Mouse (Mus musculus) ovary, adult 18-20 months (tissue): ENCODE data around the gene Kat2a.
A peak's percentile ranks its signal among the peaks of the same experiment; 100 is the strongest.

Source experiments
- DNase-seq: peaks from one replicate; pipeline ENCODE4 v3.0.0; 2022; ENCODE audit warnings: low spot score, mixed read lengths

Gene Kat2a

DNA sequence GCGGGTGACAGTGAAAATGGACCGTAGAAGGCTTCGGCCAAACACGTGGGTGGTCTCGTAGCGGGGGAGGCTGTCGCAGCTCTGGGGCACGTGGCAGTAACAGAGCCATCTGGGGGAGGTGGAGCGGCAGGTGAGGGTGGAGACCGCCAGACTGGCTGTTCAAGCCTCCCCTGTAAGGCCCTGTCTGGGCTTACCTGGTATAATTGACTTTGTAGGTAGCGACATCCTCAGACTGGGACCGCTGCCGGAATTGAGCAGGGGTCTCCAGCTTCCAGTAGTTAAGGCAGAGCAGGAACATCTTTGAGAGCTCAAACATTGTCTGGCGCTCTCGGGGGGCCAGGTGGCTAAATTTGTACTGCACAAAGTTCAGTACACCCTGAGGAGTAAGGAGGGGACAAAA is 1.7 kb downstream of the Kat2a start:
- no peak for DNase-seq

DNA sequence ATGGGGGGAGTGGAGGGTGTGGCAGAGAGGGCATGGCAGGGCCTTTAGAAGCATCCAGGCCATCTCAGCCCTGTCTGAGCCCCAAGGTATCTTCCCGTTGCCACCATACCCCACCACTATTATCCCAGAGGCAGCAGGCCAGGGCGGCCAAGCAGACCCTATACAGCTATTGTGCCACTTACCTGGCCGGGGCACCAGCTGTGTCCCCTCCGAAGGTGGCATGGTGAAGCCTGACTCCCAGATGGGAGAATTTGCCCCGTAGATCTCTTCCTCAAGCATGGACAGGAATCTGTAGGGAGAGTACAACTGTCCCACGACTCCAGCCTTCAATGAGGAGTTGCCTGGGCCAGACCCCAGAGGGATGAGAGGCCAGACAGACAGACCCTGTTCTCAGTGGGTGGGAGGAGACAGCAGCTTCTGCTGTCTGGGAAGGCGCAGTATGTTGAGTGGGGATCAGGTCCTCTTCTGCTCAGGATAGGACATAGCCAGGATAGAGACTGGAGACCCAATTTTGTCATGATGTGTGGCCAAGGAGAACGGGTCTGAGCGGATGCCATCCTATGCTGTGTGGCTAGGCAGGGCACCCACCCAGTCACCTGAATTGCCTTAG is 3.0 kb downstream of the Kat2a start:
- DNase-seq, result no peak

DNA sequence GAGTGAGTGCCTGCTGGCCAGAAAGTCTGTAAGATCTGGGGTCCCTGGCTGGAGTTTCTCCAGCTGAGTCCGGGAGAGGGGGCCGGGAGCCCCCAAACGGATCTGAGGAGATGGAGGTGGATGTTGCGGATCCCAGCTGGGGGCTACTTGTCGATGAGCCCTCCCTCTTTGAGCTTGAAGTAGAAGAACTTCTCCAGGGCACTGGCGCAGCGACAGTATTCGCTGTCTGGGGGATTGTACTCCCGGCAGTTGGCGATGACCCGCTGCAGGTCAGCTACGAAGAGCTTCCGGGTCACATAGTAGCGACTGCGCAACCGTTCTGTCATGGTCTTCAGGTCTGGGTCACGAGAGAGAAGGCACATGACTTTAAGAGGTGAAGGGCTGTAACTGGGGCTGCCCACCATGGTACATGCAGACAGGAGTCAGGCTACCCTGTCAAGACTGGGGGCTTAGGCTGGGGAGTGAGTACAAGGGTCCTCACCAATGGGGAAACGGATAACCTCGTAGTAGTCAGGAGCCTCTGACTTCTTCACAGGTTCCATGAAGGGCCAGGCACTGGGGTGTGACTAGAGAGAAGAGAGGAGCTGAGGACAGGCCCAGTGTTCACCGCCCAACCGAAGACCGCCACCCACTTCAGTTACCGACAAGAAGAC is 7.0 kb downstream of the Kat2a start:
- DNase-seq, result no peak

DNA sequence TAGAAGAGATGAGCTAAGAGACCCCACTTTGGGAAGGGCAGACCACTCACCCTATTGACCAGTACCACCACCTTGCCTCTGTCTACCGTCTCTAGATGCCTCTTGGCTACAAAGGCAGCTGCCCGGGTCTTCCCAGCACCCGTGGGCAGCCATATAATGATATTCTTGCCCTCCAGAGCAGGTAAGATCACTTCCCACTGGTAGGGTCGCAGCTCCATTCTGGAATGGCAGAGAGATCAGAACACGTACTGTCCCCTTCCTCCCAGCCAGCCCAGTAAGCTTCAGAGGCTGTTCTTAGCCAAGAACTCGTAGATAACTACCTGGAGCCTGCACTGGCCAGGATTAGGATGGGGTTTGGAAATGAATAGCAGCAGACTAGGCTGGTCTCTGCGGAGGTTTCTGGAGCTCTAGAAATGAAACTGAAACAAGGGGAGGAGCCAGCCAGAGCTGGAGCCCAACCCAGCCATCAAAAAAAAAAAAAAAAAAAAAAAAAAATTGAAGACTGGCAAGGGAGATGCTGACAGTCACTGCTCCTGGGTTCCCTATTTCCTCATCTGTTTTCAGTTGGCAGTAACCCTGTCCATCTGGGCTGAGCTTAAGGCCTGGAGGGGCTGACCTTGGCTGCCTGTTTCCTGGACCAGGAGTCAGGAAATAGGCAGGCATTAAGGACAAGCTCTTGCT is 8.3 kb downstream of the Kat2a start, which contains the start of gene Dhx58:
TSS of gene Dhx58 (minus strand) at position 421 of the 681 bp plus-strand sequence.
- no peak for DNase-seq

DNA sequence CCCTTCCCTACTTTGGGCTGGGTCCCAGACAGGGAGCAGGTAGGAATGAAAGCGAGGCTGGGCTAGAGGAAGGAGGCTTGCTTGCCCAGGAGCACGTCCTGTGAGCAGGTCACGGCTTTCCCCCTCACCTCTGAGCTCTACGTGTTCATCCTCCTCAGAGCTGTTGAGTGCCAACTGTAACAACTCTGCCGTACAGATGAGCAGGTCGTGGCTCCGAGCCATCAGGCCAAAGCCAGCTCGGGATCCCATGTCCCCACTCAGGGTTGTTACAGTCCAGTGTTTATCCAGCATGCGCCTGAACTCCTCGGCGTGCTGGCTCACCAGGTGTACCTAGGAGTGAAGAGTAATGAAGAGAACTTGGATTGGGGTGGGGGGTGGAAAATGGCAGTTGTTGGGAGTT is 8.9 kb downstream of the Kat2a start:
- DNase-seq, result no peak

DNA sequence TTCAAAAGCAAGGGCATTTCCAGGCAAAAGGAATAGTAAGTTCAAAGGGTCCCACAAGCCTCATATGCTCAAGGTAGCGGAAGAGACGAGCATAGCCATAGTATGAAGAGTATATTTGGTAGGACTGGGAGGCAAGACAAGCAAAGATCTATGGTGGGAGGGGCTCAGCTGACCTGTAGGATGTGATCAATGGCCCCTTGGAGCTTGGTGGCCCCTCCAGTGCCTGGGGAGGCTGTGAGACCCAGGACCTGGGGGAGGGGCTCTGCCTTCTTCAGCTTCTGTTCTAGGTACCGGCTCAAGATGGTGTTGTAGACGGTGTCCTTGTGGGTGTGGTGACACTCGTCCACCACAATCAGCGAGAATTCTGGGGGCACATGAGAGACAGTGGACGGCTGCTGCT is 9.4 kb downstream of the Kat2a start:
- DNase-seq, result no peak

DNA sequence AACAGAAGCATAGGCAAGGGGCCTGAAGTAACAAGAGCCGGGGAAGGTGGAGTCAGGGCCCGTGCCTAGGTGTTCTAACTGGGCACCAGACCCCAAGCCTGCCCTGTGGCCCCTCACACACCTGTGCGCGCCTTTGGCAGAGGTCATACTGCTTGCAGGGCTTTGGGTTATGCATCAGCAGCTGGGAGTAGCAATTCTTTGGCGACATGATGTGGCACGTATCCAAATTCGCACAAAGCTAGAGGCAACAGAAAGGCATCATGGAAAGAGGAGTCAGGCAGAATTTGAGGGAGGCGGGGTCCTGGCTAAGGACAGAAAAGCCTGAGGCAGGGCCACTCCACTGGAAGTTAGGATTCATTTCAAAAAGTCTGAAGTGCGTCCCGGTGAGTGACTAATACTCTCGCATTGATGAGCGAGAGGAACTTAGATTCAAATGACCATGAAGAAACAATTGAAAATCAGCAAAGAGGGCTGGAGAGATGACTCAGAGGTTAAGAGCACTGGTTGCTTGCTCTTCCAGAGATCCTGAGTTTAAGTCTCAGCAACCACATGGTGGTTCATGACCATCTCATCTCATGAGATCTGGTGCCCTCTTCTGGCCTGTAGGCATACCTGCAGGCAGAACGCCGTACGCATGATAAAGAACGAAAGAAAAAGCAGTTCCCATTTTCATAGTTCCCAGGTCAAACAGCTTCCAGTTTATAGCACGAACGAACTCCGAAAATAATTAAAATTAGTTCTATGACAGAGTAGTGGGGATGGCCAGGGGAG is 10.0 kb downstream of the Kat2a start:
- no peak for DNase-seq

DNA sequence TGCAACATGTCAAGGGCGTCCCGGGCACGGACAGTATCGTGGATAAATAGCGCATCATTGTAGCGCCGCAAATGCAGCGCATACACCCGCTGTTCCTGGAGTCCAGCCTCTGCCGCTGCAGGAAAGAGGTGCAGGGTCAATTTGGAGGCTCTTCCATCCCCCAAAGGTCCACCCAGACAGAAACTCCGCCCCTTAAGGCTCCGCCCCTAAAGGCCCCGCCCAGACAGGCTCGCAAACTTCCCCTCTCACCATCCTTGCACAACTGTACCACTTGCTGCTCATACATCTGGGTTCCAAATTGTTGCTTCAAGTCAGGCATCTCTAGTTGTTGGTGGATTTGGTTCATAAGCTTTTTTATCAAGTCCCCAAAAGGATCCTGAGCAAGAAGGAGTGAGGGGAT is 11.0 kb downstream of the Kat2a start:
- peak; percentile 42 for DNase-seq

DNA sequence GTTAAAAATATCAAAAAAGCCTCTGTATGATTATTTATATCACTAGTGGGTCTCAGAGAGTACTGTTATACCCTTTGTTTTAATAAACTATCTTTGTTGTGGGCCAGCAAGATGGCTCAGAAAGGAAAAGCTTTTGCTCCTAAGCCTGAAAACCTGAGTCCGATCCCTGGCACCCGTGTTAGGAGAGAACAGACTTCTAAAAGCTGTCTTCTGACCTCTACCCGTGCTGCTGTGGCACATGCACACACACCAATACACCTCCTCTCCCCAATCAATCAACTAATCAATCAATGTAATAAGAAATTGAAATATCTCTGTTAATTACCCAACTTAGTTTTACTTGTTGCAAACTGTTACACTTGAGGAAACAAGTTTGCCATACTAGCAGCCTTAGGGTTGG is 11.6 kb downstream of the Kat2a start:
- no peak for DNase-seq

DNA sequence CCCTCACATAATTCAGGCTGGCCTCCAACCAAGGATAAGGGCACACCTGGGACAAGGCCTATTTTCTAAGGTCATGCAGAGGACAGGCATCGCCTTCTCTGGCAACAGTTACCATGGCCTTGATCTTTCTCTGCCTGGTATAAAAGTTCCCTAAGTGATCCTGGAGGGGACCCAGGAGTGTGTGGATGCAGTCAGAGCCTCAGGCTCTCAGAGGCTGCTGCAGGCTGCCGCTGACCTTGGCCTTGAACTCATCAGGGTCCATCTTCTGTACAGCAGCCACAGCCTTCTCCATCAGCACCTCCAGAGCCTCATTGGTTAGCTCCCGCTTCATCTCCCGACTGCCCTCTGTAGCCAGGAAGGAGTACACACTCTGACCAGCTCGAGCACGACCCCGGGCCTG is 14.3 kb downstream of the Kat2a start:
- DNase-seq, result no peak

DNA sequence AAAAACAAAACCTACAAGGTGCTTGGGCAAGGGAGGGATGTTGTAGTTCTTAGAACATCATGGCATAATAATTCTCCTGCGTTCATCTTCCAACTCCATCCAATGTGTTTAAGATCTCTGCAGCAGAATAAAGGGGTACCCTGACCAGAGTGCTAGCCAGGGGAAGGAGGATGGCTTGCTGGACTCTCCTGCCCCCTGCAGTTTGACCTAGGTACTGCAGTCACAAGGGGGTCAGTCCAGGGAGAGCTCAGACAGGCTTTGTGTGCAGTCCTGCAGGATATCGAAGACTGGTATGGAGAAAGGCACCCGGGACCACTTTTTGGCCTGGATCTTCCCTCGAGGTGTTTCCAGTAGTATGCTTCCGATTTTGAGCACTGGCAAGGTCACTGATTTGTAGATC is 17.3 kb downstream of the Kat2a start:
- no peak for DNase-seq

DNA sequence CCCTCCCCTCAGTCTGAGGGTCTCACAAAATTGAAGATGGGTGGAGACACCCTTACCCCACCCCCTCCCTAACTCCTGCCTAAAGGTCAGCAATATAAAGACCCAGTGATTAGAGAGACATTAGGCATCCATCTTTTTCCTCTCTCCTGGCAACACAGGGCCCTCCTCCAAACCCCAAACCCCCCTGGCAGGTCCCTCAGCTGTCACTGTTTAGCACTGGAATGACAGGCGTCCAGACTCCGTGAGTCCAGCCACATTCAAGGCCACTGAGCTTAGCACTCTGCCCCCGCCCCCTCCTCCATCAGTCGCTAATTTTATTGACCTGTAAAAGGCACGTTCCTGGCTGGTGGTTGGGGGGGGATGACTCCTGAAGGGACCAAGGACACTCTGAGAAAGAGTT is 19.1 kb downstream of the Kat2a start:
- DNase-seq, result no peak

DNA sequence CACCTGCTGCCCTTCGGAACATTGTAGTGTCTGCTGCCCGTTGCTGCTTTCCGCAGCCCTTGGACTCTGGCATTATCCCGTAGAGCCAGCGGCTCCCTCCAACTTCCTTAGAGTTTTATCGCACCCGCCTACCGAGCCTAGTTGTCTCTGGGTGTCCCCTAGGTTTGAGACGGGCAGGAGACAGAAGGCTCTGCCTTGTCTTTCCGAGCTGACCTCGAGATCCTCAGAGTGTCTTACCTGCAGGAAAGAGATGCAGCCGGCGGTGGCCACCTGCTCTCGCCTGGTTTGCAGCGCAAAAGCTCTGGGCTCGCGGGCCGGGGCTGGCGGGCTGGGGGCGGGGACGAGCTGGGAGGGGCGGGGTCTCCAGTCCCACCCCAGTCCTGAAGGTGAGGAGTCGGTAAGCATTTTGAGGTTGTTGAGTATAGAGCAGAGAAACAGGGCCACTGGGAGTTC is 20.1 kb downstream of the Kat2a start, which contains the start of gene Zfp385c:
TSS of gene Zfp385c (minus strand) at position 292 of the 453 bp plus-strand sequence.
- DNase-seq, result no peak

DNA sequence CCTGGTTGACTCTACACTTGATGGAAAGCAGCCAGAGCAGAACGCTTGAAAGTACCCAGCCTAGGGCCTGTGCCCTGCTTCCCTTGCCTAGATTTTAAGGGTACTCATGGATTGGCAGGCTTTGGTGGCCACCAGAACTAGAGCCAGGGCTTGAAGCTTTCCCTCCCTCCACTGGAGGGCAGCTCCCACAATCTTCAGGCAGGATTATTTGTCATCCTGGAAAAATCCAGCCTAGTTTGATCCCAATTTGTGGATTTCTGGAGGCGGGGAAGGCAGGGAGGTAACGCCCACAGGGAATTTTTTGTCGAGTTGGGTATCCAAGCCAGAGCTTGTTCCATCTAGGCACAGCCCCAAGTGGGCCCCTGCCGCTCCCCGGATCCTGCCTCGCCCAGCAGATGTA is 21.9 kb downstream of the Kat2a start:
- DNase-seq, result no peak

DNA sequence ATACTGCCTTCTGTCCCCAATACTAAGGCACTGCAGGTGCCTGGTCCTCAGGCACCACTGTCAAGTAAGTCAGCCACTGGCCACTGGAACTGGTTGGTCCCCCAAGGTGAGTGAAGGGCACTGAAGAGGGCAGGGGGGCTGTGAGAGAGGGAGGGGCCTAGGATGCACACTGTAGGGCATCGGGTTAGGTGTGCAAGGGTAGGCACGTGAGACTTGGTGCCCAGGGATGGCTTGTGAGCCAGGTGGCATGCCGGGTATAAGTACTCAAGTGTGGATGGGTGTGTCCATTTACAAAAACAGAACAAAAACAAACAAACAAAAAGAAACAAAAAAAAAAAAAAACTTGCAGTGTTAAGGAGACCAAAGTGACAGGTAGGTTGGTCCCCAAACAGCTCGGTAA is 23.8 kb downstream of the Kat2a start:
- no peak for DNase-seq

DNA sequence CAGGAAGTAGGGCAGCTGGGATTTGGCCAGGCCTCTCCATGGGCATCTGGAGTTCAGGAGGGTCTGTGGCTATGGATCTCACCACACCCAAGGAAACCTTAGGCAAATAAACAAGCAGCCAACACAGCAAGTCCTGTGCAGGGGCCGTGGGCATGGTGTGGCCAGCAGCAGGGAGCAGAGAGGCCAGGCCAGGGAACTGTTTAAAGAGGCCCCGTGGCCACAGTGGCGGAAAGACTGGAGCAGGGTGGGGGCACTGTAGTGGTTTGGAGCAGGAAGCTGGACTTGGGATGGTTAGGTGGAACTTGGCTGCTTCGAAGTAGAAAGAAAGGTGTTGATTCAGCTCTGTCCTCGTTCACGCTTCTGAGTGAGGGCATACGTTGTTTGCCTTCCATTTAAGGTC is 25.0 kb downstream of the Kat2a start:
- DNase-seq, result no peak

DNA sequence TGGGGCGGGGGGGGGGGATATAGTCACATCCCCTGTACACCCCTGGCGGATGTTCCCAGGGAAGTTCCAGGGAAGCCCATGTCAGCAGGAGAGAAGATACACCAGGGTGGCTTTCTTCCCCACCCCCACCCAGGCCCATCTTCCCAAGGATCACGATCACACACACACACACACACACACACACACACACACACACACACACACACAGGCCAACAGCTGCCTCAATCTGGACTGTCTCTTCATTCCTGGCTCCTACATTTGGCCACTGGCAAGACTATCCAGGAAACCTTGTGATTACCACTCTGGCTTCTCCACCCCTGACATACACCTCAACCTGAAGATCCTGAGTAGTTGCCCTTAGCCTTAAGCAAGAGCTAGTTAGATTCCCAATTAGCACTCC is 26.9 kb downstream of the Kat2a start:
- DNase-seq, result no peak

DNA sequence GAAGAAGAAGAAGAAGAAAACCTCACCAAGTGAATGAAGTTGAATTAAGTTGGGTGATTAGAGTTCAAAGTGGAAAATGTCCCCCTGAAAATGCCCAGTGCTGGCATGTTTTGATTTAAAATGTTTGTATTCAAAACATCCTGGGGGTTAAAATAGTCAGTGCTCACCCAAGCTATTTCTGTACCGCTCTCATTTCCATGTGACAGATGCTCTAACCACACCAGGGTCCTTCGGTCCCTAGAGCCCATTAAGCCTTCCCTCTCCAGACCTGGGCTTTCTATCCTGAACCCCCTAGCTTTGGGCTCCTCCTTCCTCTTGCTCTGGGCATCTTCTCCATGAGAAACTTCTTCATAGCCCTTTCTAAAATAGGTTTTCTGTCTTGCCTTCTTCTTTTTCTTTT is 28.2 kb downstream of the Kat2a start:
- DNase-seq, result no peak

DNA sequence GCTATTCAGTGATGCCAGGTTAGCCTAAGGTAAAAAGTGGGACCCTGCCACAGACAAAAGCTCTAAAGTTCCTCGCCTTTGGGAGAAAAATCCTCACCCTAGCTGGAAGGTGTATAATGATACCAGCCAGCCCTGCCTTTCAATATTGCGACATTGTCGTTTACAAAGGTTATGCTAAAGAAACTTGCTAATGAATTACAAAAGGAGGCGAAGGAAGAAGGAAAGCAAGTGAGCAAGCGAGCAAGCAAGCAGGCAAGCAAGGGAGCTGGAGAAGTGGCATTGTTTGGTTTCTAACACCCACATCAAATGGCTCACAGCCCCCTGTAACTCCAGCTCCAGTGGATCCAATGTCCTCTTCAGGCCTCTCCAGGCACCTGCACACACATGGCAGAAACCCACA is 29.7 kb downstream of the Kat2a start:
- no peak for DNase-seq

DNA sequence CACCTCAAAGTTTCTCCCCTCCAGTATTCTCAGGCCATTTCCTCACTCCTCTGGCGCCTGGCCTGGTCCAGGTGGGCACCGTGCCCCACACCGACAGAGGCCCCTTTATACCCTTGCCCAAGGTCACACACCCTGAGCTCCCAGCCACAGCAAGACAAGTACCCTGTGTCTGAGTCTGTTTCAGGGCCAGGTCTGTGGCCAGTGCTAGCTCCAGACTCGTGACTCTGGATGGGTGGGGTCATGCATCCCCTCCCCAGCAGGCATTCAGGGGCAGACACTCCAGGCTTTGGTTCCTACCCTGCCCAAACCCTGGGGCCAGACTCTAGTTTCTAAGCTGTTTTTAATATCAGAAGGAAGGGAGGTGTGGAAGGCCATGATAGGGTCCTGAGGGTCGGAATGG is 30.4 kb downstream of the Kat2a start:
- no peak for DNase-seq

DNA sequence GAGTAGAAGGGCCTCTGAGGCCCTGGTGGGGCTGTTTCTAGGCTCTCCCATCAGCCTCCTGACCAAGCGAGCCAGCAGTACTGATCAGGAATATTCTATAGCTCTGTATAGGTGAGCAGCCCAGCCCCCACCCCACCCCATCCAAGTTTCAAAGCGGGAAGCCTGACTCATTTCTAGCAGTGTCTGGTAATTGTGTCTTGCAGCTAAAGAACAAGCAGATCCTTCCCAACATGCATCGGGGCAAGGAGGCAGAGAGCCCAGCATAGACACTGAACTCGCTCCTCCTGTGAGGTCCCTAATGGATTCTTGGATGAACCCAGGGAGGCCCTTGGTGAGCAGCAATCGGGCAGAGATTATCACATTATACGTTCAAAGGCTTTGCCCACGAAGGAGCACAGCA is 34.5 kb downstream of the Kat2a start:
- DNase-seq, result no peak

DNA sequence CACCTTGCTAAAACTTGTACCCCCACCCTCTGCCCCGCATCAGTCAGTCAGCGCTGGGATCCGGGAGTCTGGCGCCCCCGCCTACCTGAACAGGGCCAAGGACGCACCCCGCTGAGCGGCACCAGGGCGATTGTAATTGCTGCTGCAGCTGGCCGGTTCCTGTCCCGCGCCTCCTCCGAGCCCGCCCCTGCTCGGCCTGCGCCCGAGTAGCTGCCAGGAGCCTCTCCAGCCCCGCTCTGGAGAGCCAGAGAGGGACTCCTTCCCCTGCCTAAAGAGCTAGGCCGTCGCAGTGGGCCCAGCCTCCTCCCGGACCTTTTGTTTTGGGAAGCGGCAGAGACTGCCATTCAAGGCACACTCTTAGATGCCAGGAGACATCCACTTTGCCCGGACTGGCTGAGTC is 39.1 kb downstream of the Kat2a start:
- peak; percentile 21 for DNase-seq

DNA sequence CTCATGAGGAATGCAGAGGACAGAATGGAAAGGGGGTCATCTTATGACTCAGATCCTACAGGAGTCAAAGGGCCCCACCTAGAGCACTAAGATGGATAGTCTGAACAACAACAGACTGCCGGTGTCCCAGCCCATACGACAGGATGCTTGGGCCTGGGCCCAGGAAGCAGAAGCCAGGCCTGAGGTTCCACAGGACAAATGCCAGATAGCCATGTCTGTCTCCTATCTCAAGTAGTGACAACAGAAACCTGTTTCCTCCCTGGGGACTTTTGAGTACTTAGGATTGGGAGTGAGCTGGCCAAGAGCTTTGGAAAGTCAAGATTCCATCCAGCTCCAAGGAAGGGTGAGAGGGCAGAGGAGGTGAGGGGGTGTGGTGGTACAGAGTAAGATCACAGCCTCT is 40.3 kb downstream of the Kat2a start:
- DNase-seq, result no peak
